Mouse (Mus musculus): ENCODE measurements around the gene Gm21854. TPM values are rescaled to one million over a fixed set of nuclear protein-coding genes. Genes with fewer than 3 reads are reported as not detected.
"Not testable (repeated sequence)": the region's sequence is repeated elsewhere in the genome, so short reads cannot be mapped to it uniquely, and the experiment has no call there.

Gm21854 gene
- polyA plus RNA-seq (2012; rRNA removed): not detected in 2 replicates

DNA sequence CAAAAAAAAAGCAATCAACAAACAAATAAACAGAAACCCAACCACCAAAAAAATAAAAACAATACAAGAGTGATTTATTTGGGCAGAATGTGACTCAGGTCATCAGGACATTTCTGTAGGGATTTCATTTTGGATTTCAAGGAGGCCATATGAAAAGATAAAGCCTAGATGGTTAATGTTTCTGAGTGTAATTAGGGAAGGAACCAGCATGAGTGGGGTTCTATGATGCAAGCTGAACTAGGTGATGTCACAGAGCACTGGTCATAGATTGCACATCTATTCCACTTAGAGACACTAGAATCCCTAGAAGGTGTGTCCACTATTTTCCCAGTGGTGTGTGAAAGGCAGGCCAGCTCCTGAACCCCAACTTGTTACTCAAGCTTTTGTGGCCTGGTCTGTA lies at the start of gene Gm21854:
Gene Gm21854 (plus strand): TSS at position 301 of the 400 bp plus-strand sequence.
- DNase-seq (ENCODE audit: extremely low spot score in 1 of 2, low spot score in 1 of 2): not testable (repeated sequence)

Other genes with a start within 250 kb of the Gm21854 start
- not detected in 2 replicates for gene Gm20914, start 69.0 kb downstream of the Gm21854 start, polyA plus RNA-seq (2012; rRNA removed)
- not detected in 2 replicates for gene Gm28171, start 136.4 kb downstream of the Gm21854 start, polyA plus RNA-seq (2012; rRNA removed)

Data from frontal cortex, adult 2 months (tissue).